Mouse (Mus musculus): Measurements from ENCODE around the gene Tbk1.

Tbk1 gene

DNA sequence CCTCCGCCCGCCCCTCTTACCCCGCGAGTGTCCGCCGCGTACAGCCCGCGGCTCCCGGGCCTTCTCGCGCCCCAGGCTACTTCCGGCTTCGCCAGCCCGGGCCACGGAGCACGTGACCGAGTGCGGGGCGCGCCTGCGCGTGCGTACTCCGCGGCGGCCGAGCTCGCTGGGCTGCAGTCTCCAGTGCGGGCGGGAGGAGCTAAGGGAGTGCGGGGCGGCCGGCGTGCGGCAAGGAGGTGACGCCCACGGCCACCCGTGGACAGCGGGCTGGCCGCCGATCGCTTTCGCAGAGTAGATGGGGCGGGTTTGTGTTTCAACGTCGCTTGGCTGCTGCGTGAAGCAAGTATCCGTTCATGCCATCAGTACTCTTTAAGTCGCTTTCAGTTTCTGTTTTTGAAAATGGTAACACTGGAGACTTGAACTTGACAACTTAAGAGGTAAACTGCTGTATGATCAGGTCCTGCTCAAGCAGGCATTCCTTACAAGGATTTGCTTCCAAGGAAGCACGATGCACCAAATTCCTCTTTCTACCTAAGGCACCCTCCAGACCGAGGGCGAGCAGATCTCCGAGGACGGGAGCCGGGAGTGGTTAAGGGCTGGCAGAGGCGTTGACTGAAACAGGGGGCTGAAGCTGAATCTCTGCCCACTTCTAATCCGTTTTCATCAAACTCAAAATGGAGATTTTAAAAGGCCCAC lies at the start of gene Tbk1:
TSS of gene Tbk1 (minus strand) at position 113 of the 696 bp plus-strand sequence.
- DNase-seq, result peak; percentile 95 to 97

DNA sequence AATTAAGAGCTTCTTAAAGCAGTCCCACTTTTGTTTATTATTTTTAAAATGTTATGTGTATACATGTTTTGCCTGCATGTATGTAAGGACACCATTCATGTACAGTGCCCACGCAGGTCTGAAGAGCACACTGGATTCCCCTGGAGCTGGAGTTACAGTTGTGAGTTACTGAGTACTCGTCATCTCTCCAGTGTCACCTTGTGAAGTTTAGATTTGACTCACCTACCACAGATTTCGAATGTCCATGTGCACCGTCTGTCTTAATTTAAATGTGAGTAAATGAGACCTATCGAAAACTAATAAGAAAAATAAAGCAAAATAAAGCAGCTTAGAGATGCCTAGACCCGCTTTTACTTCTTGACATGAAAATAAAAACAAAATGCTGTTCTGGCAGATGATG lies 49.7 kb upstream of the Tbk1 start:
- DNase-seq, result no peak

DNA sequence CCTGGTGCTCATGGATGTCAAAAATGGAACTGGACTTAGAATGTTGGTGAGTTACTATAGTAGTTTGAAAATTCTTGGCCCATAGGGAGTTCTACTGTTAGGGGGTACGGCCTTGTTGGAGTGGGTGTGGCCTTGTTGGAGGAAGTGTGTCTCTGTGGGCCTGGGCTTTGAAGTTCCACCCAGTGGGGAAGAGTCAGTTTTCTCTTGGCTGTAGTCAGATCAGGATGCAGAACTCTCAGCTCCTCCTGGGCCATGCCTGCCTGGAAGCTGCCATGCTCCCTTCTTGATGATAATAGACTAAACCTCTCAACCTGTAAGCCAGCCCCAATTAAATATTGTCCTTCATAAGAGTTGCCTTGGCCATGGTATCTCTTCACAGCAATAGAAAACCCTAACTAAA lies 47.6 kb upstream of the Tbk1 start:
- DNase-seq, result no peak

DNA sequence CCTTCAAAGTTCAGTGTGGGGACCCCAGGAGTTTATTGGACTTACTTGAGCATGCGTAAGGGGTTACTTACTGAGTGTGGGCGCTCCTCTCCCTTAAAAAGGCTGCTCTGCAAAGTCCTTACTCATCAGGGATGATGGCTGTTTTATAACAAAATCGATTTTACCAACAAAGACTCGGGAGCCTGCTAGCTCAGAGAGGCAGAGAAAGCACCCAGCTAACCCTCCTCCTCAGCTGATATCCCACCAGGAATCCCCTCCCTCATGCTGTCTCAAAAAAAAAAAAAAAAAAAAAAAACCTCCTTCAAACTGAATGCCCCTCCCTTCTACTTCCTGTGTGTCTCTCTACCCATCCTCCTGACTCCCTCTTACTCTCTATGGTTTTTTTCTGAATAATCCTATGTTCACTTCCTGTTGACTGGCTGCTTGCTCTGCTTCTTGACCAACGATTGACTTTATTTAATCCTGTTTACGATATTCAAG lies 42.0 kb upstream of the Tbk1 start:
- DNase-seq, result no peak

DNA sequence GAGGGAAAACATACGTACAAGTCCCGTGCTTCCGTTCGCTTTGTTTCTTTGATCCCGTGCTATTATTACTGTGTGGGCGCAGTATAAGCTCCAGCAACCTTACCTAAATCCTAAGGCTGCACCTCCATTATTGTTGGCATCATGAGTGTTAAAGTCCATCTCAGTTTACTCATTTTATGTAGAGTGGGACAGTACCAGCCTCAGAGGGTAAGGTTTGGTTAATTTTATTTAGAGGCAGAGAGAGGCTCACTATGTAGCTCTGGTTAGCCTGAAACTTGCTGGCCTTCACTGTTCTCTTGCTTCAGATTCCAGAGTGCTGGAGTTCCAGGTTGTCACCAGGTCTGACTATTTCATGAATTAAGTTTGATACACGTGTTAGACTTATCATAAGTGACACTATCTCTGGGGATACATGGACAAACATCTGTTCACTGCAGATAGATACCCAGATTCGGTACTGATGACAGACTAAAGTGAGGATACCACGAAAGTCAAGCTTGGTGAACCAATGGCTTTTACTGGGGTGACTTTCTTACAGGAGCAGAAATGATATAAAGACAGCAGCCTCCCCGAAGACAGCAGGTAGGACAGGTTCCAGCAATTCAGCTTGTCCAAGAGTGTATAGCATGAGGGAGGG lies 40.7 kb upstream of the Tbk1 start:
- DNase-seq, result no peak

DNA sequence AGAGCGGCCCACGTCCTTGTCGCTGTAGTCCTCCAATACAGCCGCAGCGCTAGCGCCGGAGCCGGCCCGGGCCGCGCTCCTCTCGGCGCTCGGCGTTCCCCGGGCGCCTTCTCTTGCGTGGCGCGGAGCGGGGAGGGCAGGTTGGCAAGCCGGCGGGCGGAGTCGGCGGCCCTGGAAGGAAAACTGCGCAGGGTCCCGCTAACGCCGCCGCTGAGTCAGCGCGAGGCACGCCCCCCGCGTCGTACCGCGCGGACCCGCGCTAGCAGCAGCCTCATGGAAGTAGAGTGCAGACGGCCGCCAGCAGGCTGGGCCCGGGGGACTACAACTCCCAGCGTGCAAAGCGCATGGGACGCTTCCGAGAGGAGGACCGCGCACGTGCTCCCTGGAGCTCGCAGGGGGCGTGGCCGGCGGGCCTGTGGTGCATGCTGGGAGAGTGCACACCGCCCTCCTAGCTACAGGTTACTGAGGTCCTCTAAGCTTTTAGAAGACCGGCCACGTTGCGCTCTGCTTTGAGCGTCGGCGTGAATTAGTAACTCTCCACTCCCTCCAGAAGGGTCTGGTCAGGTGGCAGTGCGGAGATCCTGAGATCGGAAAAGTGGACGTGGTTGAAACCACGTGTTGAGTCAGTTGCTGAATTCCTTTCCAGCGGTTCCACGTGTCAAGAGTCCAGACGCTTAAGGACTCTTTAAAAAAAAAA lies 39.7 kb upstream of the Tbk1 start, which contains the start of gene Xpot:
TSS of gene Xpot (minus strand) at position 147 of the 697 bp plus-strand sequence.
- DNase-seq, result peak; percentile 99 to 100

DNA sequence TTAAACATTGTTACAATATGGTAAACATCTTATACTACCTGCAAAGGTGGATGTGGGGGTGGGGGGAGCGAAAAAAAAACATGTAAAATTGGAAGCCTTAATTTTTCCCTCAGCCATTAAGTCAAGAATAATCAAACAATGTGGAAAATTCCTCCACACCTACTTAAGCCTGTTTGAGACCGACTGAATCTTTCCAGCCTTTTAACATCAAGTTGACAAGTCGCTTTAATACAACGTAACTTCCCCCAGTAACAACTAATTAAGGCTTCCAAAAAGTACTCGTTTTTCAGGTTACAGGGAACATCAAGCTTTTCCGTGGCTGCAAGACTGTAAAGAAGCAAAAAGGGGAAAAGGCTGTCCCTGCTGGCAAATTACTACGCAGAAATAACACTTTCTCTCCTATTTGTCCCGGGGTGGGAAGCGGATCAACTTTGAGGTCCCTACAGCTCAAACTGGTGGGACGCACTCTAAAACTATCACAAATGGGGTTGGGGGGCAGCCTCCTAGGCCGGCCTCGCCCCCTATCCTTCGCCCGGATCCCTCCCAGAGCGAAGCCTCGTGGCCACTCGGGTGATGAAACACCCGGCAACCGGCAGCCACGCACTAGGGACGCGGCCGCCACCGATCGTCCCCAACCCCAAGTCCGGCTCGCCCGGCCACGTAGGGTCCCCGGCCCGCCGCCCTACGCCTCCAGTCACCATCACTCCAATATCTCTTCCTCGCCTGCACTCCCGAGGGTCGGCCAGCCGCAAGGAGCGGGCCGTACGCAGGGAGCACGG lies 39.0 kb upstream of the Tbk1 start:
- peak in 1 of 2 experiments; percentile 8 for DNase-seq

DNA sequence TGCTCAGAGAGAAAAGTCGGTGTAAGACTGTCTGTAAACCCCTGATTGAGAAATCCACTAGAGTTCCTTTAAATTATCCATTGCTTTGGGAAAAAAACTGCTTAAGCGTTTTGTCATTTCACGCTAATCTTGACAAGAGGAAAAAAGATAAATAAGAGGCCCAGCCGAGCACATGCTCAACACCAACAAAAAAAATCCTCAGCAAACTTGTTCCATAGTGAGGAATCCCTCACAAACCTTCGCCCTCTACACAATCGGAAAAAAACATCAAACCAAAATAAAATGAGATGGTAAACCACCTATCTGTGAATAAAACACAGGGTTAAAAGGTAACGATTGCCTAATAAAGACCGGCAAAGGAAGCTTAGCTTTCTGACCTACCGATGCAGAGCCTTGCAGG lies 38.4 kb upstream of the Tbk1 start:
- DNase-seq, result no peak

DNA sequence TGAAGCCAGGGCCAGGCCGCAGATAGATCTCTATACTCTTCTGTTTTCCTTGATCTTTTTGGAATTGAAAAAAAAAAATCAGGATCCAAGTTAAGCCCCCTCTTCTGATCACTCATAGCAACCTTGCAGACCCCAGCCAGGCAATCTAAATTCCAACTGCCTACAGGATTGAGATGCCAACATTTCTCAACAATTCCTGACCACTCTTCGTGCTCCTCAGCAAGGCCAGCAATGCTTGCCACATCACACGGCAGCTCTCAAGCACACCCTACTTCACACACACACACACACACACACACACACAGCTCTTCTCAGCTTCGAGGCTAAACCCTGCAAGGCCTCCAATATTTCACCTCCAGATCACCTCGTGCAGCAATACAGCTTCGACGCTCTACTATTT lies 37.1 kb upstream of the Tbk1 start:
- DNase-seq, result no peak

DNA sequence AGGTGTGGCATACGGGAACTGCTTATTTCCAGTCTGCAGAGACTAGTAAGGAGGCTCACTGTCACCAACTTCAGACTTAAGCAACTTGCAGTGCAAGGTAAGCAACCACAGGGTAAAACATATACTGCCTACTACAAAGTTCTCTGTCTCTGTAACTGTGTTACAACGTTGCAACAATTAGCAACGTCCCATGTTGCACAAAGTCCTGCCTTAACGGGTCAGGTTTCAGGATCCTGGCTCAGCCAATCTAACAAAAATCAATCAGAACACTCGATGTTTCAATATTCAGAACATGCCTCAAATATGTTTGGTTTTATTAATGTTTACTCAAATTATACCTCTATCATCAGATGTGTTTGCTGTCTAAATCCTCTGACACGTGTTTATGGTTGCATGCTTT lies 35.8 kb upstream of the Tbk1 start:
- no peak for DNase-seq

DNA sequence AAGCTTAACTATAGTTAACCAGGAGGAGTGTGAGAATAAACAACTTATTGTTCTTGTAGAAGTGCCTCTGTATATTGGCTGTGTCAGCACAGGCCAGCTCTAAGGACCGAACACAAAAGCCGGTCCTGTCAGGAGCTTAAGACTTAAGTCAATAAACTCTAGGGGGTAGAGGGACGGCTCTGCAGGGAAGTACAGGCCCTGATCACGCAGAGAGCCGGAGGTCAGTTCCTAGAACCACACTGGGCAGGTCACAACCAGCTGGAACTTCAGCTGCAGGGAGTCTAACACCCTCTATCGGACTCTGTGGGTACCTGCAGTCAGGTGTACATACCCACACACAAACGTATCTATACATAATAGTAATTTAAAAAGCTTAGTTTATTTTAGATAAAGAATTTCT lies 29.3 kb upstream of the Tbk1 start:
- peak in 1 of 2 experiments; percentile 31 for DNase-seq

DNA sequence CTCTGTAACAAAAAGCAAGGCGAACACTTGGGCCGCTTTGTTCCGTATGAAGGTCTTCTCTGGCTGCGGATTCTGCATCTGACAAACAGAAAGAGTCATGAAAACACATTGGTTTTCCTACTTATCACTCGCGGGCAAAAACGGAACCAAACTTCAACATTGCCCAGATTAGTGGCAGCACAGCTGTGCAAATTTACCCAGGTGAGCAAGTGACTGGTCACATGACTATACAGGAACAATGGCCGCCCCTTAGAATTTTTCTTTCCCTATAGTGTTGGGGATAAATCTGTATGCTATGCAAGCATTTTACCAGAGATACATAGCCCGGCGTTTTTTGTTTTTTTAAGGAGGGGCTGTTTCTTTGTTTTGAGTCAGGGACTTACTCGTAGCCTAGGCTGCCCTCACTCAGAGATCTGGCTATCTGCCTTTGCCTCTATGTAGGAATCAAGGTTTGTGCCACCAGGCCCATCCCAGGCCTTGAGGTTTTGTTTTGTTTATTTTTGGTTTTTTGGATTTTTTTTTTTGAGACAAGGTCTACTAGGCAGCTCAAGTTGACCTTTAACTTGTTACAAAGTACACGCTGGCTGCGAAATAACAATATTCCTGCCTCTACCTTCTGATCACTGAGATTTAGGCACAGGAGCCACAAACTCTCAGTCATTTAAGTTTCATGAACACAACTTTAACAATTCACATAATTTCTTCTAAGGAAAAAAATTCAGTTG lies 28.7 kb upstream of the Tbk1 start:
- peak; percentile 14 to 33 for DNase-seq

DNA sequence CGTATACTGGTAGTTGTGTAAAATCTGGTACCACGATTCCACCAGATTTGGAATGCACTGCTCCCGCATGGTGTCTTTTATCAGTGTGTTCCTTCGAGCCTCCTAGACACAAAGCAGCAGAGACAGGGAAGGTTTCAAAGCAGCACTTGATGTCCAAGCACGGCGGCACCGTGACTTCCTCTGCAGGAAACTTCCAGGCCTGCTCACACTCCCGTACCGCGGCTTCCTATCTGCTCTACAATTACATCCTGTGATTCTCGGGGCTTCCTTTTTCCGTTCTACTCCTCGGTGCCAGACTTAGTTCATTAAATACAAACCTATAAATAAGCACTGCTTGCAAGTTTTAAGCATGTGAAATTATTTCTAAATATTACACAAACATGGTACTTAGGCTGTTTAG lies 27.0 kb upstream of the Tbk1 start:
- DNase-seq, result peak; percentile 61 to 71

DNA sequence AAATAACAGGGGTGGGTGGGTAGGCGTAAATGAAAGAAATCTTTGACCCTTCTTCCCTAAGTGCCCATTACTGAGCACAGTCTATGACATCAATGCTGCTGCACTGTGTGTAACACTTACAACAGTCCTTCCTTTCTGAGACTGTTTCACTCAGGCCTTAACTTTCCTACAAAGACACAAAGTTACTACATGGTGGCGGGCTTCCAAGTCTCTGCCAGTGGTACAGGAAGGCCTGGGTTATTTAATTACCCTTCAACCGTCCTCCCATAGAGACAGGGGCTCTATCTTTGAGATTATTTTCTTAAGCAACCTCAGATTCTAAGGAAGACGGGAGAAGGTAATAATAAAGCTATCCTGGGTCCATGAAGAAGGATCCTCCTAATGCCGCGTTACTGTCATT lies 25.9 kb upstream of the Tbk1 start:
- no peak for DNase-seq

DNA sequence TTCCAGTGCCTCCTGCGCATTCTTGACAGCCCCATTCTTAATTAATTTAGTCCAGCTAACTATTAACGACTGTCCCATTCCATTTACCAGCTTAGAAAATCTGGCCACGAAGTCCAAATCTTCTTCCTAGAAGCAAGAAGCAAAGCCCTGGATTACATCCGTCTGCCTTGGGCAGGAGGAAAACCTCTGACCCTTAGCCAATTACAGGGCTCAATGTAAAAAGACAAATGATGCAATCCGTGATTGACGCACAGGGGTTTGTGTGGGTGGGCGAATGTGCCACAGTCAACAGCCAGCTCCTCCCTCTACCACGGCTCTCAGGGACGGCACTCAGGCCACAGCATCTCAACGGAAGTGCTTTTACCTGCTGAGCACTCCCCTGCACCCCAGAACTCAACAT lies 25.0 kb upstream of the Tbk1 start:
- no peak for DNase-seq

DNA sequence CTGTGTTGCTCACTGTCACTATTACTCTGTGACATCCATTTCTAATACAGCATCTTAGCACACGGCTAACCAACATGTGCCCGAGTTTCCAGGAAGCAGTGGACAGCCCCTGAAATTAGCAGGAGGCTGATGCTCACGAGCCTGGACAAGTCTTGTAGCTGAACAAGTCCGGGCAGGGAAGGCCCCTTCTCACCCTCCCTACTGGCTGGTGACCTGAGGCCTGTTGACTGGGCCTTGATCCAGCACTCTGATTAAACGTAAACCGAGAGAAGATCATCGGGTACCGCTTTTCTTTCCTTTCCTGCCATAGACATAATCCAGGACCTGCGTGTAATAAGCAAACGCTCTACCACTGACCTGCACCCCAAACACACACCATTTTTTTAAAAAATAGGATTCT lies 21.6 kb upstream of the Tbk1 start:
- DNase-seq, result peak; percentile 43 to 56

DNA sequence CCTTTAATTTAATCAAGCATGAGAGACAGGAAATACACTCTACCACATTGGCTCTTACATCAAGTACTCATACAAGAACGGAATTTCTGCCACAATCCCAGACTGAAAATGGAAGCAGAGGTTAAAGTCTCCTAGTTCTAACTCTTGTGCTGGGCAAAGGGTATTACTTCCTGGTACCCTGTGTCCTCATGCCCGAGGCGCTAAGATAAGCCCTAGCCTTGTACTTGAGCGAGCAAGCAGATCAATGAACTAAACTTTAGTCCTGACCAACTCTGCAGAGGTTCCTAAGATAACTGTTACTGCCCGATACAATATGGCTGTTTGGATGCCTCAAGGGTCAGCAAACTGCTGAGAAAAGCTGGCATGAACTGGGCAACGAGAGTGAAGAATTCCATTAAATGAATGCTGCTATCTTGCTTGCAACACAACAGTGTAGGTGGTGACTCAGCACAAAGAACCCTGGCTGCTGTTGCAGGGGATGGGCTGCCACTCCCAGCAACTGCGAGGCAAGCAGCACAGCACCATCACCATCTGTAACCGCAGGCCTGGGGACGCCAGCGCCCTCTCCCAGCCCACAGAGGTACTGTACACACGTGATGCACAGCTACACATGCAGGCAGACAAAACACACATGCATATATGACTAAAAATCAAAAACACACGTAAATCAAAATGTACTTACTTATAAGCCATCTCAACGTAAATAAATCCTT lies 18.2 kb upstream of the Tbk1 start:
- DNase-seq, result no peak

DNA sequence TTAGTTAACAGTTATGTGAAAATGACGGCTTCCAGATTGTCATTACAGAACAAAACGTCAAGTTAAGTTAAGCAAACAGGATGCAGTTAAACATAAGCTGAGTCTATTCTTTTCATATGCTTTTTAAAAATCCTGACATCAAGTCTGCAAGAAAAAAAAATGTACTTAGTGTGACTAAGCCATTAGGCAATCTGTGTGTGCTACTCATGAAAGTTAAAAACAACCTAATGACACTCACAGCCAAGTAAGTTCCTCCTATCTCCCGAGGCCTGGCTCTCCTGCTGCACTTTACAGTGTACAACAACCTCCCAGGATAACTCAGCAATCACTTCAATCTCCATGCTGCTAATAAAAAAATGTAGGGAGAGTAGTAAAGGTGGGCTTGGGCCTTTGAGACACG lies 17.0 kb upstream of the Tbk1 start:
- DNase-seq, result no peak

DNA sequence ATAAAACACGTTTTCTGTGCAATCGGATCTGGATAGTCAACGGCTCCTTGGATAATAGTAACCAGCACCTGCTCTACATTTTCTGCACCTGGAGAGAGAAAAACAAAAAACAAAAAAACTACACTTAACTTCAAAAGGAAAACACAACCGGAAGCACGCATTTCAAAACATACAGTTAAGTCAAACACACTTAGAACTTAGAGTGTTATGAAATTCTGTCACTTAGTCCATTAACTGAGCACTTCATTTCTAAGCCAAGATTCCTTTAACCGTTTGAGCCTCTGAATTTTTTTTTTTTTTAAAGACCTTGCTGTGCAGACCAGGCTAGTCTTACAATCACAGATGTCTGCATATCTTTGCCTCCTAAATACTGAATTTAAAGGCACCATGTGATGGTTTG lies 14.7 kb upstream of the Tbk1 start:
- DNase-seq, result no peak

DNA sequence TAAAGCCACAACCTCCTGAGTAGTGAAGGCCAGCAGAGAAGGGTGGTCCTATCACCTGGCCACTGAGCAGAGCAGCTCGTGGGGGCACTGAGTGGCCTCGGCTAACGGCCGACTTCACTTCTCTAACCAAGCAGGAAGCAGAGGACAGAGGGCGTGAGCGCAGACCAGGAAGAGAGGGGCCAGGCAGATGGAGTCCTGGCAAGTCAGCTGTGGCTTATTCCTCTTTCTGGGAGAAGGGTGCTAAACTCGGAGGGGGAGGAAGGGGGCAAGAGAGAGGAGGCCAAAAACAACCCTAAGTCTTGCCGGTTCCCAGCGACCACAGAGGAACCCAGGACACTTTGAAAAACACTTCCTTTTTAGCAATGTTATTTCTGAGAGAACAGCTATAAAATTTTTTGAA lies 10.0 kb upstream of the Tbk1 start:
- no peak for DNase-seq

DNA sequence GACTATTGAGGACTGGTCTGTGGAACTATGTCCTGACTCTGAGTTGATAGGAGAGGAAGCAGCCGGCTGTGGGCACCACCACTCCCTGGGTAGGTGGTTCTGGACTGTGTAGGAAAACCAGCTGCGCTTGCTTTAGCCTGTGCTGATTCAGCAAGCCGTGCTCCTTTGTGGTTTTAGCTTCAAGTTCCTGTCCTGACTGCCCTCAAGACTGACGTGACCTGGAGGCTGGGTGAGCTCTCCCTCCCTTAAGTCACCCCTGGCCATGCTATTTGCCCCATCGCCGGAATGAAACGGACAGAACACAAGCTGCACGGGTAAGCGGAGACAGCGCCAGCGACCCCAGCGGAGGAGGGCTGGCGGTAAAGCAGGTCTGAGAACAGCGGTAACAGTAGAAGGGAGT lies 4.5 kb upstream of the Tbk1 start:
- peak; percentile 33 to 34 for DNase-seq

DNA sequence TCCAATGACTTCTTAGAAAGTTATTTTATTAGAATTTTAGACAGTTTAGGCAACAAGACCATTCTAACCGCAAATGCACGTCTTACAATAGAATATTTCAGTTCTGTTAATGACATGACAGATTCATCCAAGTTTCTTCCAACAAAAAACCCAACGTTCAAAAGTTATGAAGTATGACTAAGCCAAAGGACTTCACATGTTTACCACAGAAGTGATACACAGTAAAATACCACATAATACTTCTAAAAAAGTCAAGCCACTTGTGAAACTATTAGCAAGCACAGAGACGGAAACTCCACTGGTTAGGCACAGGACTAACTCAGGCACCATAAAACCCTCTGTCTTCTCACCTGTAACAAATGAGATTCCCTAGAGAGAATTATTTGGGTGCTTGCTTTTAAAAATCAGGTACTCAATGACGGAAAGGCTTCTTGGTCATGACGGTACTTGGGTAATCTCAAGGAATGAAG lies 819 bp upstream of the Tbk1 start:
- no peak for DNase-seq

Data from kidney, postnatal 36 days (tissue).